Comparison of ENCODE assay signal across 9 mouse cellular contexts in genomic region chr10:41595550-41595949, GRCm38 (mm10).
DNase-seq lines count a peak whose midpoint lies in the region; ATAC-seq and TF ChIP-seq lines count a peak whose summit lies in the region.
"Had no signal": no experiment of that assay in that cellular context is flagged by ENCODE, and none has a peak within 500 bp of the region (broad histone marks: within the 10 kb centered on the region; RNA-seq: fewer than 3 reads in every experiment).

No protein-coding gene starts in this region.

- 0 out of 2 replicates have a peak overlapping the region, but pooled peaks have one; percentile 21 for H3K9ac ChIP-seq in heart, embryonic 13.5 days
- H3K9ac ChIP-seq in MEL (ENCODE audit: control insufficient read depth, low read depth, low read length, poor library complexity, severe bottlenecking): no peak overlapping the region
- no peak overlapping the region for H3K9ac ChIP-seq in stomach, embryonic 15.5 days
- no peak overlapping the region for H3K9ac ChIP-seq in forebrain, embryonic 12.5 days
- no peak overlapping the region for H3K9ac ChIP-seq in midbrain, embryonic 15.5 days
- H3K9ac ChIP-seq: midbrain, embryonic 12.5 days had no signal

- no peak for TF ChIP-seq POLR2A in MEL (IDR thresholded peaks at IDR 0.05; ENCODE audit: control insufficient read depth in 1 of 2, insufficient read depth in 1 of 2, low read depth in 1 of 2, low read length in 2 of 2, poor library complexity in 1 of 2)

- H3K79me2 ChIP-seq in MEL (ENCODE audit: control insufficient read depth, insufficient read depth, low read length, poor library complexity): no peaks in the 10 kb centered on the region

- 41% methylated on average over 3 of the region's 3 CpGs for WGBS in heart, embryonic 13.5 days
- WGBS in stomach, embryonic 15.5 days: 60% methylated on average over 3 of the region's 3 CpGs
- 82% methylated on average over 3 of the region's 3 CpGs for WGBS in forebrain, embryonic 12.5 days
- WGBS in midbrain, embryonic 15.5 days: 87% methylated on average over 3 of the region's 3 CpGs

- 0 out of 2 replicates have a peak overlapping the region, but pooled peaks have one; percentile 8 for H3K4me3 ChIP-seq in heart, embryonic 13.5 days
- H3K4me3 ChIP-seq in MEL (ENCODE audit: control insufficient read depth in 1 of 2, insufficient read depth in 1 of 2, low read depth in 2 of 2, low read length in 2 of 2): peak overlapping the region in 1 of 2 experiments; percentile 7; a peak in 1 of 4 replicates
- H3K4me3 ChIP-seq in stomach, embryonic 15.5 days (replicated peaks): no peak overlapping the region
- no peak overlapping the region for H3K4me3 ChIP-seq in forebrain, embryonic 12.5 days (replicated peaks)
- no peak overlapping the region for H3K4me3 ChIP-seq in midbrain, embryonic 15.5 days
- H3K4me3 ChIP-seq: midbrain, embryonic 12.5 days had no signal

- TF ChIP-seq RAD21 in MEL (IDR thresholded peaks at IDR 0.05; ENCODE audit: low read depth, low read length): no peak

- no peak for TF ChIP-seq CTCF in MEL (IDR thresholded peaks at IDR 0.05 in 2 of 3, conservative IDR thresholded peaks at IDR 0.05 in 1 of 3; ENCODE audit: control insufficient read depth in 1 of 3, insufficient read depth in 1 of 3, low read depth in 2 of 3, low read length in 3 of 3, poor library complexity in 1 of 3, severe bottlenecking in 1 of 3)

- peak overlapping the region; percentile 58 for H3K4me2 ChIP-seq in heart, embryonic 13.5 days
- H3K4me2 ChIP-seq in stomach, embryonic 15.5 days: no peak overlapping the region
- no peak overlapping the region for H3K4me2 ChIP-seq in forebrain, embryonic 12.5 days
- no peak overlapping the region for H3K4me2 ChIP-seq in midbrain, embryonic 15.5 days
- H3K4me2 ChIP-seq: midbrain, embryonic 12.5 days had no signal

- H3K36me3 ChIP-seq in heart, embryonic 13.5 days: no peaks in the 10 kb centered on the region
- H3K36me3 ChIP-seq in MEL (ENCODE audit: control insufficient read depth in 1 of 2, insufficient read depth in 2 of 2, low read length in 2 of 2): no peaks in the 10 kb centered on the region
- H3K36me3 ChIP-seq in stomach, embryonic 15.5 days: no peaks in the 10 kb centered on the region
- H3K36me3 ChIP-seq in forebrain, embryonic 12.5 days (replicated peaks): no peaks in the 10 kb centered on the region
- no peaks in the 10 kb centered on the region for H3K36me3 ChIP-seq in midbrain, embryonic 15.5 days (replicated peaks)
- H3K36me3 ChIP-seq: midbrain, embryonic 12.5 days had no signal

- TF ChIP-seq EP300 in MEL (IDR thresholded peaks at IDR 0.05; ENCODE audit: low read depth in 1 of 2, low read length in 2 of 2): no peak

- no peak for ATAC-seq in heart, embryonic 13.5 days (ENCODE audit: extremely low read depth, insufficient number of reproducible peaks, low FRiP score, low TSS enrichment)
- no peak for ATAC-seq in stomach, embryonic 15.5 days (ENCODE audit: insufficient read depth, low FRiP score, low read depth)
- no peak for ATAC-seq in forebrain, embryonic 12.5 days (ENCODE audit: low FRiP score)
- no peak for ATAC-seq in midbrain, embryonic 15.5 days (replicated peaks)

- peak overlapping the region; percentile 94 for H3K27ac ChIP-seq in heart, embryonic 13.5 days (replicated peaks)
- H3K27ac ChIP-seq in MEL (ENCODE audit: control insufficient read depth, low read depth, low read length): no peak overlapping the region
- peak overlapping the region; percentile 63; the same call in 1 of the 2 replicates for H3K27ac ChIP-seq in stomach, embryonic 15.5 days
- no peak overlapping the region for H3K27ac ChIP-seq in forebrain, embryonic 12.5 days
- no peak overlapping the region for H3K27ac ChIP-seq in midbrain, embryonic 15.5 days
- H3K27ac ChIP-seq: midbrain, embryonic 12.5 days had no signal

- no peaks in the 10 kb centered on the region for H3K9me3 ChIP-seq in heart, embryonic 13.5 days
- no peaks in the 10 kb centered on the region for H3K9me3 ChIP-seq in MEL (replicated peaks; ENCODE audit: insufficient read depth, low read length)
- no peaks in the 10 kb centered on the region for H3K9me3 ChIP-seq in stomach, embryonic 15.5 days
- no peaks in the 10 kb centered on the region for H3K9me3 ChIP-seq in forebrain, embryonic 12.5 days
- no peaks in the 10 kb centered on the region for H3K9me3 ChIP-seq in midbrain, embryonic 15.5 days
- H3K9me3 ChIP-seq: midbrain, embryonic 12.5 days had no signal

- peaks cover 54% of the 10 kb centered on the region for H3K4me1 ChIP-seq in heart, embryonic 13.5 days
- peaks cover 3 to 7% of the 10 kb centered on the region in 2 experiments; a peak in 3 of 4 replicates for H3K4me1 ChIP-seq in MEL (ENCODE audit: control insufficient read depth in 1 of 2, insufficient read depth in 2 of 2, low read length in 2 of 2)
- no peaks in the 10 kb centered on the region for H3K4me1 ChIP-seq in stomach, embryonic 15.5 days
- peaks cover 5% of the 10 kb centered on the region for H3K4me1 ChIP-seq in forebrain, embryonic 12.5 days
- H3K4me1 ChIP-seq in midbrain, embryonic 15.5 days: no peaks in the 10 kb centered on the region

- H3K27me3 ChIP-seq in heart, embryonic 13.5 days (replicated peaks): no peaks in the 10 kb centered on the region
- peaks cover 5 to 7% of the 10 kb centered on the region in 2 experiments; a peak in 3 of 4 replicates for H3K27me3 ChIP-seq in MEL (ENCODE audit: control insufficient read depth in 1 of 2, insufficient read depth in 2 of 2, low read length in 2 of 2)
- H3K27me3 ChIP-seq in stomach, embryonic 15.5 days (replicated peaks): no peaks in the 10 kb centered on the region
- no peaks in the 10 kb centered on the region for H3K27me3 ChIP-seq in forebrain, embryonic 12.5 days
- no peaks in the 10 kb centered on the region for H3K27me3 ChIP-seq in midbrain, embryonic 15.5 days (replicated peaks)
- H3K27me3 ChIP-seq: midbrain, embryonic 12.5 days had no signal

- DNase-seq in heart, adult 11 months: no peak
- peak; percentile 63 for DNase-seq in MEL (ENCODE audit: low read depth, low spot score)
- peak; percentile 18 for DNase-seq in lung, postnatal 10 days
- DNase-seq in frontal cortex, adult 2 months (ENCODE audit: extremely low spot score in 1 of 2, low spot score in 1 of 2): no peak

TF ChIP-seq in MEL, 35 proteins besides CTCF, POLR2A, EP300 and RAD21:
- TF ChIP-seq GATA1 (IDR thresholded peaks at IDR 0.05; ENCODE audit: low read depth, low read length) (no peak), ZNF384 (IDR thresholded peaks at IDR 0.05; ENCODE audit: low read depth, low read length) (no peak), NELFE (IDR thresholded peaks at IDR 0.05; ENCODE audit: low read depth, low read length) (no peak), JUND (IDR thresholded peaks at IDR 0.05; ENCODE audit: low read depth, low read length) (no peak), SIN3A (IDR thresholded peaks at IDR 0.05; ENCODE audit: low read length) (no peak), HCFC1 (IDR thresholded peaks at IDR 0.05; ENCODE audit: low read depth, low read length) (no peak), POLR2AphosphoS5 (IDR thresholded peaks at IDR 0.05; ENCODE audit: borderline replicate concordance, low read depth, low read length) (no peak), MEF2A (IDR thresholded peaks at IDR 0.05; ENCODE audit: extremely low read depth, insufficient replicate concordance, low read depth, low read length, poor library complexity, severe bottlenecking) (no peak), SMC3 (IDR thresholded peaks at IDR 0.05; ENCODE audit: low read depth, low read length) (no peak), KAT2A (conservative IDR thresholded peaks at IDR 0.05; ENCODE audit: low read depth, low read length) (no peak), MAFK (IDR thresholded peaks at IDR 0.05; ENCODE audit: borderline replicate concordance, low read depth, low read length) (no peak), ZMIZ1 (IDR thresholded peaks at IDR 0.05; ENCODE audit: low read depth, low read length) (no peak), RCOR1 (IDR thresholded peaks at IDR 0.05; ENCODE audit: low read depth, low read length) (no peak), ZC3H11A (IDR thresholded peaks at IDR 0.05; ENCODE audit: low read depth, low read length) (no peak), TAL1 (IDR thresholded peaks at IDR 0.05; ENCODE audit: low read length) (no peak), CHD1 (IDR thresholded peaks at IDR 0.05; ENCODE audit: low read depth, low read length) (no peak), BHLHE40 (IDR thresholded peaks at IDR 0.05; ENCODE audit: borderline replicate concordance, low read depth, low read length) (no peak), TCF12 (IDR thresholded peaks at IDR 0.05; ENCODE audit: low read depth, low read length) (no peak), ZKSCAN1 (IDR thresholded peaks at IDR 0.05; ENCODE audit: low read depth, low read length) (no peak), CHD2 (IDR thresholded peaks at IDR 0.05; ENCODE audit: low read length) (no peak)

Comparison
In these comparisons a context has a peak if more than half of its experiments do, and no peak if none do; other contexts are left out.
1. H3K27ac ChIP-seq: peak in heart, embryonic 13.5 days (single experiment) and stomach, embryonic 15.5 days (single experiment); none in MEL (single experiment), forebrain, embryonic 12.5 days (single experiment) and midbrain, embryonic 15.5 days (single experiment).
2. DNase-seq: peak in MEL (single experiment) and lung, postnatal 10 days (single experiment); none in heart, adult 11 months (single experiment) and frontal cortex, adult 2 months (0 of 2).